Mouse (Mus musculus): ENCODE results near the gene Plekhj1. TPM values are rescaled to one million over a fixed set of nuclear protein-coding genes. Genes with fewer than 3 reads are reported as not detected.

The Plekhj1 gene
- total RNA-seq, 2 experiments from 2014 or later = 22.3 to 29.8 TPM

GRCm38 (mm10) chr10:80784302-80784701, 14.1 kb downstream of the Plekhj1 start:
- no peak for TF ChIP-seq CTCF (IDR thresholded peaks at IDR 0.05)
- DNase-seq = no peak
- H3K27ac ChIP-seq = peak overlapping the region; percentile 69
- no peak overlapping the region for H3K4me3 ChIP-seq
- intact Hi-C loops (cut with DNase I) = no loop called here

GRCm38 (mm10) chr10:80779565-80779964, 18.9 kb downstream of the Plekhj1 start:
- Histone ChIP-seq H3K4me3 (no peak overlapping the region), H3K27ac (no peak overlapping the region)
- TF ChIP-seq CTCF (IDR thresholded peaks at IDR 0.05) = no peak
- intact Hi-C loops (cut with DNase I) = no loop called here
- no peak for DNase-seq

GRCm38 (mm10) chr10:80777123-80777522, 21.3 kb downstream of the Plekhj1 start:
- TF ChIP-seq CTCF (IDR thresholded peaks at IDR 0.05) = no peak
- no peak for DNase-seq
- peak overlapping the region; percentile 88; the same call in 1 of the 2 replicates for H3K27ac ChIP-seq
- intact Hi-C loops (cut with DNase I) = no loop called here
- H3K4me3 ChIP-seq = no peak overlapping the region

GRCm38 (mm10) chr10:80776358-80776869, 22.0 kb downstream of the Plekhj1 start:
- TF ChIP-seq CTCF (IDR thresholded peaks at IDR 0.05) = no peak
- intact Hi-C loops (cut with DNase I) = no loop called here
- H3K4me3 ChIP-seq = no peak overlapping the region
- H3K27ac ChIP-seq = peak overlapping the region; percentile 88
- no peak for DNase-seq

GRCm38 (mm10) chr10:80775731-80776130, 22.7 kb downstream of the Plekhj1 start:
- Histone ChIP-seq H3K27ac (peak overlapping the region; percentile 88), H3K4me3 (no peak overlapping the region)
- no peak for TF ChIP-seq CTCF (IDR thresholded peaks at IDR 0.05)
- intact Hi-C loops (cut with DNase I) = loop anchor here (2.0 kb wide), 2 partner anchors 19 to 29 kb away; no protein-coding TSS in a partner anchor
- peak; percentile 70 for DNase-seq

GRCm38 (mm10) chr10:80774981-80775380, 23.4 kb downstream of the Plekhj1 start:
- no peak for DNase-seq
- no peak overlapping the region for H3K4me3 ChIP-seq
- peak overlapping the region; percentile 88 for H3K27ac ChIP-seq
- no peak for TF ChIP-seq CTCF (IDR thresholded peaks at IDR 0.05)
- intact Hi-C loops (cut with DNase I) = loop anchor here (2.0 kb wide), 2 partner anchors 18 to 28 kb away; no protein-coding TSS in a partner anchor

DNA sequence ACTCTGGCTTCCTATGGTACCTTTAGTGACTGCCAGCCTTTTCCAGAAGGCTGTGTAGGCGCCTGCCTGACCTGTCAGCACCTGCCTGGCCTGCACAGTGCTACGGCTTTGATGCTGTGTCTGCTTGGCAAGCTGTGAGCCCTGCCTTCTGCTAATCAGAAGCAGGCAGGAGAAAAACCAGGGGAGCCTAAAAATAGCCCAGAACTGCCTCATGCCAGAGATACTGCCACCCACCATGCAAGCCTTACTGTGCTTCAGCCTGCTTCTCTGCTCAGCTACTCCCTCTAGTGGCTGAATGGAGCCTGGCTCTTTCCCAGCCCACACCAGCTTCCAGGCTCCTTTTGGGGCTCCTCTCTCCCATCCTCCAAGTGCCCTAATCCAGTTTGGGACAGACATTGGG, 23.9 kb downstream of the Plekhj1 start:
- DNase-seq = peak; percentile 88
- H3K27ac ChIP-seq = peak overlapping the region; percentile 88
- no peak overlapping the region; the same call in 1 of the 2 replicates for H3K4me3 ChIP-seq
- intact Hi-C loops (cut with DNase I) = loop anchor here (2.0 kb wide), 2 partner anchors 18 to 28 kb away; no protein-coding TSS in a partner anchor
- peak; percentile 99; the same call in 1 of the 2 replicates for TF ChIP-seq CTCF (IDR thresholded peaks at IDR 0.05)

- DNase-seq = no peak
- intact Hi-C loops (cut with DNase I) = loop anchor here (2.0 kb wide), 2 partner anchors 17 to 27 kb away; no protein-coding TSS in a partner anchor
- Histone ChIP-seq H3K4me3 (no peak overlapping the region; the same call in 1 of the 2 replicates), H3K27ac (peak overlapping the region; percentile 88)
- TF ChIP-seq CTCF (IDR thresholded peaks at IDR 0.05) = no peak
Measured at GRCm38 (mm10) chr10:80773816-80774215, 24.6 kb downstream of the Plekhj1 start.

GRCm38 (mm10) chr10:80768365-80768764, 30.1 kb downstream of the Plekhj1 start:
- TF ChIP-seq CTCF (IDR thresholded peaks at IDR 0.05) = no peak
- Histone ChIP-seq H3K4me3 (no peak overlapping the region), H3K27ac (peak overlapping the region; percentile 83)
- DNase-seq = no peak
- intact Hi-C loops (cut with DNase I) = no loop called here

- peak overlapping the region; percentile 67 for H3K27ac ChIP-seq
- DNase-seq = no peak
- no peak for TF ChIP-seq CTCF (IDR thresholded peaks at IDR 0.05)
- no peak overlapping the region for H3K4me3 ChIP-seq
- intact Hi-C loops (cut with DNase I) = no loop called here
Measured at GRCm38 (mm10) chr10:80766161-80766815, 32.1 kb downstream of the Plekhj1 start.

GRCm38 (mm10) chr10:80765746-80766145, 32.7 kb downstream of the Plekhj1 start:
- H3K4me3 ChIP-seq = no peak overlapping the region
- H3K27ac ChIP-seq = 0 out of 2 replicates have a peak overlapping the region, but pooled peaks have one; percentile 16
- DNase-seq = no peak
- intact Hi-C loops (cut with DNase I) = no loop called here
- TF ChIP-seq CTCF (IDR thresholded peaks at IDR 0.05) = no peak

DNA sequence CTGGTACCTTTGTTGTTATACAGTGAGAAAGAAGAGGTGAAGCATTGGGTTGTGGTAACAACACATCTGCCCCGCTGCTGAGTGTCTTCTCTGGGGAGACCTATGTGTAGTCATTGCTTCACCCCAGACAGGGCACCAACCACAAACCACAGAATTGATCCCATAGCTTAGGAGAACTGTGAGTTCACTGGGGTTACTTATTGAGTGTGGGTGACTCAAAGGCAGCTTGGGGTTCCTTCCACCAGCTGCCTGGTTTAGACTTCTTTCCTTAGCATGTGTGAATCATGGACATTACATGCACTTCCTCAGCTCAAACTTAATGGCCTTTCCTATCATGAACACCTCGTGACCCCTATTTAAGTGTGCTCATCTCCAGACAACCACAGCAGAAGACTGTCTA, 34.9 kb downstream of the Plekhj1 start:
- Histone ChIP-seq H3K4me3 (no peak overlapping the region), H3K27ac (peak overlapping the region; percentile 49; the same call in 1 of the 2 replicates)
- intact Hi-C loops (cut with DNase I) = no loop called here
- no peak for DNase-seq
- no peak for TF ChIP-seq CTCF (IDR thresholded peaks at IDR 0.05)

GRCm38 (mm10) chr10:80761821-80762220, 36.6 kb downstream of the Plekhj1 start:
- intact Hi-C loops (cut with DNase I) = no loop called here
- H3K27ac ChIP-seq = peak overlapping the region; percentile 98
- DNase-seq = no peak
- no peak overlapping the region for H3K4me3 ChIP-seq
- TF ChIP-seq CTCF (IDR thresholded peaks at IDR 0.05) = no peak

All from gastrocnemius, adult 2 months (tissue).